Mouse (Mus musculus) heart, embryonic 16.5 days (tissue): Measurements from ENCODE around the gene Tbc1d25. TPM values are rescaled to one million over a fixed set of nuclear protein-coding genes. Genes with fewer than 3 reads are reported as not detected.

Experiments used
- polyA plus RNA-seq: library from polyadenylated mRNA; unstranded; fragments of >200 nt; fragmentation: Nextera tagmentation; extraction: Ambion mirVana; gene quantifications from 2 replicates; pipeline ENCODE4 v1.2.1, GENCODE M21; 2015

Gene Tbc1d25
- polyA plus RNA-seq, 1 experiment from 2014 or later: 10.4 TPM

Other genes with a start within 250 kb of the Tbc1d25 start
- not detected in 2 replicates for gene Eras, start 247.6 kb downstream of the Tbc1d25 start, polyA plus RNA-seq
- gene Hdac6, start 228.3 kb downstream of the Tbc1d25 start, polyA plus RNA-seq: 26.1 and 26.7 TPM in 2 replicates
- 1.1 and 1.4 TPM in 2 replicates for gene Gata1, start 198.1 kb downstream of the Tbc1d25 start, polyA plus RNA-seq
- gene Glod5, start 157.7 kb downstream of the Tbc1d25 start, polyA plus RNA-seq: 0.74 and 0.77 TPM in 2 replicates
- gene Suv39h1, start 101.4 kb downstream of the Tbc1d25 start, polyA plus RNA-seq: 31.3 and 33.7 TPM in 2 replicates
- gene Was, start 85.7 kb downstream of the Tbc1d25 start, polyA plus RNA-seq: 0.62 and 2.2 TPM in 2 replicates
- gene Wdr13, start 43.3 kb downstream of the Tbc1d25 start, polyA plus RNA-seq: 27.5 and 27.6 TPM in 2 replicates
- gene Rbm3, start 30.3 kb downstream of the Tbc1d25 start, polyA plus RNA-seq: 295 and 339 TPM in 2 replicates
- 31.9 and 35.7 TPM in 2 replicates for gene Ebp, start 17.3 kb upstream of the Tbc1d25 start, polyA plus RNA-seq
- 4.3 and 5.0 TPM in 2 replicates for gene Porcn, start 30.3 kb upstream of the Tbc1d25 start, polyA plus RNA-seq
- 23.8 and 25.7 TPM in 2 replicates for gene Ftsj1, start 76.2 kb upstream of the Tbc1d25 start, polyA plus RNA-seq
- gene Slc38a5, start 95.0 kb upstream of the Tbc1d25 start, polyA plus RNA-seq: 13.9 and 22.6 TPM in 2 replicates
- not detected in 2 replicates for gene Ssxb10, start 151.2 kb upstream of the Tbc1d25 start, polyA plus RNA-seq
- not detected in 2 replicates for gene Ssxb9, start 190.8 kb upstream of the Tbc1d25 start, polyA plus RNA-seq
- not detected in 2 replicates for gene Ssxb1, start 237.1 kb upstream of the Tbc1d25 start, polyA plus RNA-seq